Mouse (Mus musculus) urinary bladder, postnatal 36 days (tissue): ENCODE data around the gene Pard3b.

Experiments used
- DNase-seq, 2 experiments: peaks; one replicate each; pipeline ENCODE4 v3.0.0; 2022; ENCODE audit warnings: low spot score in 2 of 2, mixed read lengths in 1 of 2

The Pard3b gene

DNA sequence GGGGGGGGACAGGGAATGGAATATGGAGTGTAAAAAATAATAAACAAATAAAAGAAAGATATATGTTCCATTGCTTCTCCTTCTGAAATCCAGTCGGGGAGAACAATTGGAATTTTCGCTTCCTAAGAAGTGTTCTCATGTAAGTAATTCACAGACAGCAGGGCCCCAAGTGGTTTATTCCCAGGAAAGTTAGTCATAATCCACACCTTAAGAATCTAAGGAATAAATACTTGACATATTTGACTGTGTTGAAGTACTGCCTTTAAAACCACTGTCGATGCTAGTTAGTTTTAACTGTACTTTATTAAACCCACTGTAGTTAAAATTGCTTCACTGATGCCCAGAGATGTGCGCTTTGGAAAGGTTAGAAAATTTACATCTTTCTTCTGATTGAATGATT is 442.5 kb downstream of the Pard3b start:
- DNase-seq = no peak

GRCm38 (mm10) chr1:62085995-62086394 is 447.4 kb downstream of the Pard3b start:
- no peak for DNase-seq

GRCm38 (mm10) chr1:62087464-62087863 is 448.8 kb downstream of the Pard3b start:
- no peak for DNase-seq

DNA sequence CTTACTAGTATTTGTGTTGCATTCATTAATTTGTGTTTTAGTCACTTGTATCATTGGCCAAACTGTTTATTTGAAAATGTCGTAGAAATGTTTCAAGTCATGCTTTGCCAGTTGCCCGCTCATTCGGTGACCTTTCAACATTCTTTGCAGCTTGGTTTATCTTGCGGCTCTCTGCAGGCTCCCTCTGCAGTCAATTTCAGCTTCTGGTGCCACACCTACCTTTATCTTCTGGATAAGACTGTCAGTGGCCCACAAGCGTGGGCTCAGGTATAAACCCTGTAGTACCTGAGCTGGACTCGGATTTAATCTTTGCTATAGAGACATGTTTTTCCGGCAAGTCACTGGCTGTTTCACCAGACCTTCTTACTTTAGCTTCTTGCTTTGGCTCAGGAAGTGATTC is 456.3 kb downstream of the Pard3b start:
- DNase-seq = no peak

GRCm38 (mm10) chr1:62122426-62122825 is 483.8 kb downstream of the Pard3b start:
- no peak for DNase-seq

DNA sequence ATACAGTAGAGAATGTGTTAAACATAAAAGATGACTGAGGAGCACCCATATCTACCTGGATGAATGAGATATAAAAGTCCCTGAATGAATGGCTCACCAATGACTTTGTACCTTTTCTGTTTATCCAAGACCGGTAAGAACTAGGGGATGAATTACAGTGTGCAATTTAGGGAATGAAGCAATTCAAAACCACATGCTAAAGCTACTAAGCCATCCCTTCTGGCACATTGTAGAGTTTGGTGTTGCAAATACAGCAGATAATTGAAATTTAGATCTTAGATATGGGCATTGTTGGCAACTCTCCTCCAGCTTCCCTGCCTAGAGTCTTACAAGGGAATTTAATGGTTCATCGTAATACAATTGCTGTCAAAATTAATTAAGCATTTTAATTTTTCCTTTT is 490.6 kb downstream of the Pard3b start:
- no peak for DNase-seq

GRCm38 (mm10) chr1:62148134-62148533 is 509.5 kb downstream of the Pard3b start:
- DNase-seq = no peak

DNA sequence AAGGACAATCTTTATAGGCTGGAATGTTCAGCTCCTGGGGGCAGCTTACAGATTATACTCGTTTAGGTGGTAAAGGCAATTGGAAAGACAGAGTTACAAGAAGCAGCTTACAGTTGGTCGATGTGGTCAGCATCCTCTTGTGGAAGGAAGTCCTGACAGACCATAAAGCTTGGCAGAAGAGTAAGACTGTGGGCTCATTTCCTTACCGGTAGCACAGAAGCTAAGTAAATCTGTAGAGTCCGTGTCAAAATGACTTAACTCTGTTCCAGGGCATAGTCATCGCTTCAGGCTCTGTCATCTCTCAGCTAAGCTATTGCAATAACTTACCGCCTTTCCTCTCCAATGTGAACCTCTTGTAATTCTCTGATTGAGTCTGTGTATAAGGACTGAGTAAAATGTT is 510.2 kb downstream of the Pard3b start:
- DNase-seq = no peak

DNA sequence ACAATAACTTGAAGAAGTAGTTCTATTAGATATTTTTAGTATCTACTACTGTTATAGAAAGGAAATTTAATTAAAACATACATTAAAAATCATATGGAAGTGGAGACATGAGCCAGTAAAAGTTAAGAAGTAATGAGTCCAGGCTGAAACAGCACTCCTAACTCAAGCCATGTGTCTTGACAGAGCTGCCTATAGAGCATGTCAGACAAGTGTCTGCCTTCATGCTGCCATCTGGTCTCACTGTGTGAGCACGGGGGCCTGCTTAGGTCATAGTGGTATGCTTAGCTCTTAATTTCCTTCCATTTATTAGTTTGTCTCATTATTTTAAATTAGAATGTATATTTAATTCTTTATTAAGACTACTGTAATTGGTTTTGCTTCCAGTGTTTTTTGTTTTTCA is 517.3 kb downstream of the Pard3b start:
- DNase-seq = no peak

DNA sequence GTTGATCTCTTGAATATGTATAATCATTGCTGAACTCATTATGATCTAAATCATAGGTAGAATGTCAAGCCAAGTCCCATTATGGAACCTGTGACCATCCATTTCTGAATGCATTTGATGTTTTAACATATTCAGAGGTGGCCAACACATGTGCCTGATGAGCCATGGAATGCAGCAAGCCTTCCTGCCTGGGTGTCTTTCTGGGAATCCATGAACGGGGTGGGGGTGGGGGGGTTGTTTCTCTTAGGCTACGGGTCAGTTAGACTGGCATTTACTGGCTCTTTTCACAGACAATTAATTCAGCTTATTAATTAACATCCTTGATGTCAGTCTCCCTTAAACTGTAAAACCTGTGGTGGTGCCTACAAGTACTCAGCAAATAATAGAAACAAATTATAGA is 521.0 kb downstream of the Pard3b start:
- no peak for DNase-seq

DNA sequence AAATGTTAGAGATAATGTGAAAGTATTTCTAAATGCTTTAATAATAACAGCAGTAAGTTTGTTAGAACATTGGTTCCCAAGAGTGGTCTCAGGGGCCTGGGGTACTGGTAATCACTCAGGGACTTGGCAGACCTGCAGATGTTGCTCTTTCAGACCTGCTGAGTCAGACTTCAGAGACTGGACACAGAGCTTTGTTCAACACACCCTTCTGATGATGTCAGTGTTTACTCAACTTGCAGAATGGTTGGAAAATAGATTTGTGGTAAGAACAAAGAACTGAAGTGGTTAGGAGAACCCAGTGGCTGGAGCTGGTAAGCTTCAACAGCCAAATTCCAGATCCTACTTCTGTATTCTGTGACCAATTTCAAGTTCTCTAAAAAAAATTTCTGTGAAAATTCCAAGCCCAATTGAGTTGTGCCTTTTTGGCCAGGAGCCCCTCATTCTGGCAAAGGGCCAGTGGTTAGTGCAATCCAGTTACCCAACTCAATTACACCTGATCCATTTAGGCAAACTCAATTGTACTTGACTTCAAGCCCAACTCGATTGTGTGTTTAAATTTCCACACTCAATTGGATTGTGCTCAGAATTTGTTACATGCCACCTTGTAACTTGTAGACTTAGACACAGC is 536.5 kb downstream of the Pard3b start:
- peak in 1 of 2 experiments; percentile 16 for DNase-seq

DNA sequence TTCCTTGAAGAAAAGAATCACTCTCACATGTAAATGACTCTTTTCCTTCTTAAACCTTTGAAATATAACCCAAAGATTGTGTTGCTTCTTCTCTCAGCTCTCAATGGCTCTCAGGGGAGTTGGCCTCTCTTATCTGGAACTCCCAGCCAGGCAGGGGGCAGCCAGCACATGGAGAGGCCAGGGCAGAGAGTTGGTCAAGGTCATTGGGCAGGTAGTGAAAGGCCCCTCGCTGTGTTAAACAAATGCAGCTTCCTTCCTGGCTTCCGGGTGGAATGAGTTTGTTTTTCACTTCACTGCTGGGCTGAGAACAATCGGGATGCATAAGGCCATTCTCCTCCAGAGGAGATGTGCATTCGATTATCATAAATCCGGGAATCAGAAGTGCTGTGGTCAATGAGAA is 543.0 kb downstream of the Pard3b start:
- DNase-seq = no peak

- no peak for DNase-seq
Observed at GRCm38 (mm10) chr1:62182634-62183033, 544.0 kb downstream of the Pard3b start.

- DNase-seq = no peak
Observed at GRCm38 (mm10) chr1:62190786-62191185, 552.2 kb downstream of the Pard3b start.

- DNase-seq = no peak
Observed at GRCm38 (mm10) chr1:62197515-62197914, 558.9 kb downstream of the Pard3b start.

DNA sequence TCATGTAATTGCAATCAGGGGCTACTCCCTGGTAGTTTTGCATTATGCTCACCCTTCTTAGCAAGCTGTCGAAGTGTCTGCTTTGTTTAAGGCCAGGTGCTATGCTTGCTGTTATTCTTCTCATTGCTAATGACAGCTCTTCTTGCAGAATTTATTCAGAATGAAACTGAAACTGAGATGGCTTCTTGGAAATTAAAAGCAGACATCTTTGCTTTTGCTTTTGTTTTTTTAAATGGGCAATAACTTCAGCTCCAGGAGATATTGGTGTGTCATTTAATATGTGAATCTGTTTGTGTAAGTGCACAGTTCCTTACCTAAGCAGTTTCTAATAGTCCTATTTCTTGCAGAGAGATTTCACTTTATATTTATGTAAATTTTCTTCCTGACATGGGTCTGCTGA is 562.3 kb downstream of the Pard3b start:
- no peak for DNase-seq

DNA sequence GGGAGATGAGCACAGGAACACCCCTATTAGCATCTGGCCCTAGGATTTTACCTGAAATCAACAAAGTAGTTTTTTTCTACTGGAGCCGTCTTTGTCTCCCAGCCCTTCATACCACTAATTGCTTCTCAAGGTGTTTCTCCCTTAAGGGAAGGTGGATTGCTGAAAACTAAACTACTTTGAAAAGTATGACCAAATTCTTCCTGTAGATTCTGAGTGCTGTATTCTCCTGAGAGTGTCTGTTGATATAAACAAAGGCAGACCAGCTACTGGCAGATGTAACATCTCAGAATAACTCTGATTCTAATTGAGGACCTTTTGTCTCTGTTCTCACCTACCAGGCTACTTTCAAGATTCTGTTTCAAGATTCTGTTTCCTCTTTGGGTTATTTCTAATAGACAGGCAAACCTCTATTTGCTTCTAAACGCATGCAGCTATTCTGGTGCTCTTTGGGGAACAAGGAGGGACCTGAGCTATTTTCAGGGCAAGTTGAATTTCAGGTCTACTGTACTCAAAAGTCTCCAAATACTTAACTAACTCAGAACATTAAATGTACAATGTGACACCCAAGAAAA is 563.1 kb downstream of the Pard3b start:
- DNase-seq = no peak

GRCm38 (mm10) chr1:62213285-62213684 is 574.7 kb downstream of the Pard3b start:
- DNase-seq = no peak

GRCm38 (mm10) chr1:62215842-62216241 is 577.2 kb downstream of the Pard3b start:
- DNase-seq = no peak

GRCm38 (mm10) chr1:62216568-62216967 is 577.9 kb downstream of the Pard3b start:
- no peak for DNase-seq

GRCm38 (mm10) chr1:62229129-62229528 is 590.5 kb downstream of the Pard3b start:
- no peak for DNase-seq

- DNase-seq = no peak
Observed at GRCm38 (mm10) chr1:62234039-62234438, 595.4 kb downstream of the Pard3b start.

DNA sequence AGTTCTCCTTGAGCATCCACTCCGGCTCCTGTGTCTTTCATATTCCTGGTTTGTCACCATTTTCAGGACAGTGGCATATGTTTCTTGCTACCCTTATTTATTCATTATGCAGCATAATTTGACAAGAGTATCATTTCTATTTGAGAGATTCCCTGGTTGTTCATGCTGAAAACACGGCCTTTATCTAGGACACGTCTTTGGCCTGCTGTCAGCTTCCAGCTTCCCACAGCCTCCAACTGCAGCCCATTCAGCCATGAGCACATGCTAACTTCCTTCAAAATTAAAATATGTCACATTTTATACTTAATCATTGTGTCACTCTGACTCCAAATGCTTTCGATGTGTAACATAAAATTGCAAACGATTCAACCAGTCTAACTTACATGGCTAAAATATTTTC is 596.5 kb downstream of the Pard3b start:
- no peak for DNase-seq
